Mouse (Mus musculus): ENCODE results near the gene Lars2. TPM values are rescaled to one million over a fixed set of nuclear protein-coding genes. Genes with fewer than 3 reads are reported as not detected.

The Lars2 gene
- total and polyA plus RNA-seq, 3 experiments = 12.3 to 13,100 (median 24.7) TPM

GRCm38 (mm10) chr9:123448594-123448993, 81.9 kb downstream of the Lars2 start:
- DNase-seq (ENCODE audit: low spot score) = no peak
- ATAC-seq (ENCODE audit: extremely low read depth, insufficient number of reproducible peaks, low FRiP score, poor library complexity, severe bottlenecking) = no peak
- H3K27me3 ChIP-seq (ENCODE audit: insufficient read depth, low read length) = no peaks in the 10 kb centered on the region

GRCm38 (mm10) chr9:123450174-123450573, 83.4 kb downstream of the Lars2 start:
- peaks cover 10% of the 10 kb centered on the region; the same call in 1 of the 2 replicates for H3K4me1 ChIP-seq (ENCODE audit: insufficient read depth, low read depth, low read length)
- TF ChIP-seq CTCF (IDR thresholded peaks at IDR 0.05; ENCODE audit: low read depth, low read length) (peak; percentile 81), GATA1 (IDR thresholded peaks at IDR 0.05; ENCODE audit: borderline replicate concordance, low read length) (no peak), POLR2AphosphoS5 (IDR thresholded peaks at IDR 0.05; ENCODE audit: insufficient replicate concordance, low read depth, low read length) (no peak)
- no peaks in the 10 kb centered on the region for H3K27me3 ChIP-seq (ENCODE audit: insufficient read depth, low read length)
- H3K4me3 ChIP-seq (ENCODE audit: low read depth, low read length) = no peak overlapping the region
- no peaks in the 10 kb centered on the region for H3K9me3 ChIP-seq (replicated peaks)
- ATAC-seq (ENCODE audit: extremely low read depth, insufficient number of reproducible peaks, low FRiP score, poor library complexity, severe bottlenecking) (no peak), DNase-seq (ENCODE audit: low spot score) (no peak)
- peaks cover 62% of the 10 kb centered on the region for H3K36me3 ChIP-seq (replicated peaks)

More at GRCm38 (mm10) chr9:123448594-123448993, 81.9 kb downstream of the Lars2 start:
- Histone ChIP-seq H3K36me3 (replicated peaks) (peaks cover 52% of the 10 kb centered on the region), H3K4me1 (ENCODE audit: insufficient read depth, low read depth, low read length) (0 out of 2 replicates have a peak, but pooled peaks cover 2% of the 10 kb centered on the region), H3K9me3 (replicated peaks) (no peaks in the 10 kb centered on the region), H3K4me3 (ENCODE audit: low read depth, low read length) (no peak overlapping the region)
- no peak for TF ChIP-seq POLR2AphosphoS5 (IDR thresholded peaks at IDR 0.05; ENCODE audit: insufficient replicate concordance, low read depth, low read length)
- TF ChIP-seq TAL1 (conservative IDR thresholded peaks at IDR 0.05; ENCODE audit: low read depth, low read length) = no peak

- no peak overlapping the region for H3K4me3 ChIP-seq (ENCODE audit: low read depth, low read length)
- TF ChIP-seq TAL1 (conservative IDR thresholded peaks at IDR 0.05; ENCODE audit: low read depth, low read length) (no peak), GATA2 (IDR thresholded peaks at IDR 0.05; ENCODE audit: borderline replicate concordance, low read depth, low read length) (no peak), GATA1 (IDR thresholded peaks at IDR 0.05; ENCODE audit: borderline replicate concordance, low read length) (no peak), POLR2AphosphoS5 (IDR thresholded peaks at IDR 0.05; ENCODE audit: insufficient replicate concordance, low read depth, low read length) (no peak), CTCF (IDR thresholded peaks at IDR 0.05; ENCODE audit: low read depth, low read length) (no peak)
- ATAC-seq (ENCODE audit: extremely low read depth, insufficient number of reproducible peaks, low FRiP score, poor library complexity, severe bottlenecking) (no peak), DNase-seq (ENCODE audit: low spot score) (no peak)
- no peaks in the 10 kb centered on the region for H3K9me3 ChIP-seq (replicated peaks)
- H3K4me1 ChIP-seq (ENCODE audit: insufficient read depth, low read depth, low read length) = peaks cover 10% of the 10 kb centered on the region; the same call in 1 of the 2 replicates
- H3K27me3 ChIP-seq (ENCODE audit: insufficient read depth, low read length) = no peaks in the 10 kb centered on the region
- H3K36me3 ChIP-seq (replicated peaks) = peaks cover 74% of the 10 kb centered on the region
These were observed 85.0 kb downstream of the Lars2 start for GRCm38 (mm10) chr9:123451772-123452171.

GRCm38 (mm10) chr9:123456634-123457602, 90.2 kb downstream of the Lars2 start:
- TF ChIP-seq TAL1 (conservative IDR thresholded peaks at IDR 0.05; ENCODE audit: low read depth, low read length) (no peak), GATA1 (IDR thresholded peaks at IDR 0.05; ENCODE audit: borderline replicate concordance, low read length) (no peak)
- Histone ChIP-seq H3K4me1 (ENCODE audit: insufficient read depth, low read depth, low read length) (peaks cover 8% of the 10 kb centered on the region), H3K4me3 (ENCODE audit: low read depth, low read length) (no peak overlapping the region), H3K27me3 (ENCODE audit: insufficient read depth, low read length) (peaks cover 2% of the 10 kb centered on the region; the same call in 1 of the 2 replicates), H3K9me3 (replicated peaks) (no peaks in the 10 kb centered on the region), H3K36me3 (replicated peaks) (peaks cover 89% of the 10 kb centered on the region)
- DNase-seq (ENCODE audit: low spot score) (no peak), ATAC-seq (ENCODE audit: extremely low read depth, insufficient number of reproducible peaks, low FRiP score, poor library complexity, severe bottlenecking) (no peak)

GRCm38 (mm10) chr9:123457603-123458002, 90.9 kb downstream of the Lars2 start:
- DNase-seq (ENCODE audit: low spot score) (no peak), ATAC-seq (ENCODE audit: extremely low read depth, insufficient number of reproducible peaks, low FRiP score, poor library complexity, severe bottlenecking) (no peak)
- Histone ChIP-seq H3K4me1 (ENCODE audit: insufficient read depth, low read depth, low read length) (peaks cover 8% of the 10 kb centered on the region), H3K9me3 (replicated peaks) (no peaks in the 10 kb centered on the region), H3K36me3 (replicated peaks) (peaks cover 84% of the 10 kb centered on the region), H3K27me3 (ENCODE audit: insufficient read depth, low read length) (peaks cover 2% of the 10 kb centered on the region; the same call in 1 of the 2 replicates), H3K4me3 (ENCODE audit: low read depth, low read length) (no peak overlapping the region)
- TF ChIP-seq TAL1 (conservative IDR thresholded peaks at IDR 0.05; ENCODE audit: low read depth, low read length) (no peak), POLR2AphosphoS5 (IDR thresholded peaks at IDR 0.05; ENCODE audit: insufficient replicate concordance, low read depth, low read length) (no peak), CTCF (IDR thresholded peaks at IDR 0.05; ENCODE audit: low read depth, low read length) (no peak), GATA1 (IDR thresholded peaks at IDR 0.05; ENCODE audit: borderline replicate concordance, low read length) (no peak), GATA2 (IDR thresholded peaks at IDR 0.05; ENCODE audit: borderline replicate concordance, low read depth, low read length) (no peak)

GRCm38 (mm10) chr9:123467141-123467620, 100.5 kb downstream of the Lars2 start:
- Histone ChIP-seq H3K4me1 (ENCODE audit: insufficient read depth, low read depth, low read length) (peaks cover 3% of the 10 kb centered on the region; the same call in 1 of the 2 replicates), H3K36me3 (replicated peaks) (peaks cover under 1% of the 10 kb centered on the region), H3K9me3 (replicated peaks) (no peaks in the 10 kb centered on the region), H3K4me3 (ENCODE audit: low read depth, low read length) (no peak overlapping the region), H3K27me3 (ENCODE audit: insufficient read depth, low read length) (peaks cover 11% of the 10 kb centered on the region)
- no peak for TF ChIP-seq POLR2AphosphoS5 (IDR thresholded peaks at IDR 0.05; ENCODE audit: insufficient replicate concordance, low read depth, low read length)
- no peak for TF ChIP-seq CTCF (IDR thresholded peaks at IDR 0.05; ENCODE audit: low read depth, low read length)
- no peak for TF ChIP-seq GATA1 (IDR thresholded peaks at IDR 0.05; ENCODE audit: borderline replicate concordance, low read length)
- no peak for TF ChIP-seq TAL1 (conservative IDR thresholded peaks at IDR 0.05; ENCODE audit: low read depth, low read length)
- no peak for TF ChIP-seq GATA2 (IDR thresholded peaks at IDR 0.05; ENCODE audit: borderline replicate concordance, low read depth, low read length)
- DNase-seq (ENCODE audit: low spot score) = no peak
- ATAC-seq (ENCODE audit: extremely low read depth, insufficient number of reproducible peaks, low FRiP score, poor library complexity, severe bottlenecking) = no peak

All from G1E (cell line).